Mouse (Mus musculus): ENCODE measurements around the gene Aox4.

DNA sequence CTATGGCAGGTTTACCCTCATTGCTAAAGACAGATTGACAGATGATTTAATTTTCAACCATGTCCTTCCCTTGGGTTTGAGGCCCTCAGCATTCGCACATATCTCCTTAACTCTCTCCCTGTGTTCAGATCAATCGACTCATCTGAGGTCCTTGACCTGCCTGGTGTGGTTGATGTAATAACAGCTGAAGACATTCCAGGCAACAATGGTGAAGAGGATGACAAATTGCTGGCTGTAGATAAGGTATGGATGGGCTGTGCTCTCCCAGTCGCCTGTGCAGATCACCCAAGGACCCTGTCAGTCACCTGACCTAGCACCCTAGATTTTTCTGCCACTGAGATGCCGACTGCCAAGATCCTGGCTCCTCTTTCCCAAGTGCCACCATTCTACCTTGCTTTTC is 99.7 kb downstream of the Aox4 start:
- TF ChIP-seq POLR2A (IDR thresholded peaks at IDR 0.05; ENCODE audit: borderline replicate concordance, low read depth, low read length) (no peak), CTCF (IDR thresholded peaks at IDR 0.05; ENCODE audit: low read depth, low read length) (no peak)
